Mouse (Mus musculus): ENCODE measurements at regions not wholly inside any gene's neighbourhood (a gene's known extent, or its start where the extent isn't known, plus 50 kb on each side); places are given as distances from the start of the nearest gene placed in this dataset.
"Not testable (repeated sequence)": the region's sequence is repeated elsewhere in the genome, so short reads cannot be mapped to it uniquely, and the experiment has no call there.

- Histone ChIP-seq H3K36me3 (ENCODE audit: control insufficient read depth, insufficient read depth, low read length) (no peaks in the 10 kb centered on the region), H3K27ac (ENCODE audit: insufficient read depth, low read depth, low read length) (no peak overlapping the region), H3K27me3 (replicated peaks; ENCODE audit: control insufficient read depth, insufficient read depth, low read length) (no peaks in the 10 kb centered on the region), H3K4me3 (ENCODE audit: insufficient read depth, low read depth, low read length) (no peak overlapping the region), H3K4me1 (ENCODE audit: control insufficient read depth, insufficient read depth, low read length) (no peaks in the 10 kb centered on the region)
- no peak for DNase-seq
- WGBS, result 77% methylated on average over 9 of the region's 9 CpGs
- TF ChIP-seq POLR2A (IDR thresholded peaks at IDR 0.05; ENCODE audit: low read depth, low read length) (no peak), CTCF (conservative IDR thresholded peaks at IDR 0.05; ENCODE audit: insufficient read depth, insufficient read length, low read depth, low read length) (no peak)
These were observed 77.0 kb upstream of the Lemd2 start for GRCm38 (mm10) chr17:27281241-27281640.

GRCm38 (mm10) chr17:27279491-27280288, 75.4 kb upstream of the Lemd2 start:
- not testable (repeated sequence) for H3K27me3 ChIP-seq (replicated peaks; ENCODE audit: control insufficient read depth, insufficient read depth, low read length); H3K4me1 ChIP-seq (ENCODE audit: control insufficient read depth, insufficient read depth, low read length); H3K36me3 ChIP-seq (ENCODE audit: control insufficient read depth, insufficient read depth, low read length); H3K4me3 ChIP-seq (ENCODE audit: insufficient read depth, low read depth, low read length); H3K27ac ChIP-seq (ENCODE audit: insufficient read depth, low read depth, low read length); DNase-seq
- 95% methylated on average over 17 of the region's 17 CpGs for WGBS

DNA sequence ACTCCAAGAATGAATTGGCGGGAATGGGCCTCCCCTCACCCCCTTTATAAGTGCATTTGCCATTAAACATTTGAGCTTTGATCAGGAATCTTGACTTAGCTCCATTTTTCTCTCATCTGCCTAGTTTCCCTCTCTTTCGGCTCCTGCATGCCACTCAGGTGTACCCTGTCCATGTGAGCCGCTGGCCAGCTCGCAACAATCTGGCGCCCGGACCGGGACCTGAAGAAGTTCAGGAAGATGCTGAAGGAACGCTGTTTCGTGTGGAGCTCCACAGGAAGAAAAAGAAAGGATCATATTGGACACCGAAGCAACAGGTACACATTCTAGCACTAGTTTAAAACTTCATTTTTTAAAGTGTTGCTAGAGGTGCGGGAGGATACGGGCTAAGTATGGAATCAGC, 73.5 kb upstream of the Lemd2 start:
- H3K36me3 ChIP-seq (ENCODE audit: control insufficient read depth, insufficient read depth, low read length); DNase-seq; H3K4me3 ChIP-seq (ENCODE audit: insufficient read depth, low read depth, low read length); H3K27me3 ChIP-seq (replicated peaks; ENCODE audit: control insufficient read depth, insufficient read depth, low read length); H3K4me1 ChIP-seq (ENCODE audit: control insufficient read depth, insufficient read depth, low read length); H3K27ac ChIP-seq (ENCODE audit: insufficient read depth, low read depth, low read length): not testable (repeated sequence)
- 96% methylated on average over 12 of the region's 12 CpGs for WGBS

GRCm38 (mm10) chr17:27271756-27272155, 67.5 kb upstream of the Lemd2 start:
- H3K27ac ChIP-seq (ENCODE audit: insufficient read depth, low read depth, low read length); H3K4me3 ChIP-seq (ENCODE audit: insufficient read depth, low read depth, low read length); H3K4me1 ChIP-seq (ENCODE audit: control insufficient read depth, insufficient read depth, low read length); H3K27me3 ChIP-seq (replicated peaks; ENCODE audit: control insufficient read depth, insufficient read depth, low read length); H3K36me3 ChIP-seq (ENCODE audit: control insufficient read depth, insufficient read depth, low read length); DNase-seq: not testable (repeated sequence)
- 92% methylated on average over 12 of the region's 12 CpGs for WGBS

DNA sequence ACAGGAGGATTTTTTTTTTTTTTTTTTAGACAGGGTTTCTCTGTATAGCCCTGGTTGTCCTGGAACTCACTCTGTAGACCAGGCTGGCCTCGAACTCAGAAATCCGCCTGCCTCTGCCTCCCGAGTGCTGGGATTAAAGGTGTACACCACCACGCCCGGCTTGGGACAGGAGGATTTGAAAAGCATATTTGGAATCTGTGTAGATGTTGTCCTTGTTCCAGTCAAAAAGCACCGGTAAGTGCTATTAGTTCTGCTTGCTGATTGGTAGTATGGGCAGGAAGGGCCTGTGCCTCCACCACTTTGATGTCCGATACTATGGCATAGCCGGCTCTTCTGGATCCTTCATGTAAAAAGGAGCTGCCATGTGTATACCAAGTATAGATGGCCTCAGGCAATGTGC, 66.5 kb upstream of the Lemd2 start:
- WGBS, result 92% methylated on average over 8 of the region's 8 CpGs
- DNase-seq; H3K4me1 ChIP-seq (ENCODE audit: control insufficient read depth, insufficient read depth, low read length): not testable (repeated sequence)

GRCm38 (mm10) chr17:27264607-27265006, 60.3 kb upstream of the Lemd2 start:
- H3K27ac ChIP-seq (ENCODE audit: insufficient read depth, low read depth, low read length); H3K36me3 ChIP-seq (ENCODE audit: control insufficient read depth, insufficient read depth, low read length); H3K4me3 ChIP-seq (ENCODE audit: insufficient read depth, low read depth, low read length); H3K4me1 ChIP-seq (ENCODE audit: control insufficient read depth, insufficient read depth, low read length); DNase-seq; H3K27me3 ChIP-seq (replicated peaks; ENCODE audit: control insufficient read depth, insufficient read depth, low read length): not testable (repeated sequence)
- 98% methylated on average over 8 of the region's 9 CpGs for WGBS

More for the DNA sequence above, 66.5 kb upstream of the Lemd2 start:
- not testable (repeated sequence) for H3K4me3 ChIP-seq (ENCODE audit: insufficient read depth, low read depth, low read length); H3K27ac ChIP-seq (ENCODE audit: insufficient read depth, low read depth, low read length); H3K36me3 ChIP-seq (ENCODE audit: control insufficient read depth, insufficient read depth, low read length); H3K27me3 ChIP-seq (replicated peaks; ENCODE audit: control insufficient read depth, insufficient read depth, low read length)

DNA sequence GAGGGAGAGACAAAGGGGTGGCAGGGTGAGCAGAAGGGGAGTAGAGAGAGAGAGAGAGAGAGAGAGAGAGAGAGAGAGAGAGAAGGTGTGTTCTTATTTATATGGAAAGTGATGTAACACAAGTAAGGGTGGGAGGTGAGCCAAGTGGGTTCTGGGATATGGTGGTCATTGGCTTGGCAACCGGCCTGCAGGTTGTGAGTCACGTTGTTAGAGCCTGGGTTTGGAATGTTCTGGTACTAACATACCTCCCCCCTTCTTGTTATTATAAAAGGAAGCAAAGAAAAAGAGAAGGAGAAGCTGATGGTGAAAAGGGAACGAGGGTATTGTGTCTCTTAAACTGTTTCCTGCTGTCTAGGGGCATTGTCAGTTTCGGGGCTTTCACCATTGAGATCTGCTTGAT, 58.3 kb upstream of the Lemd2 start:
- whole genome bisulfite sequencing, result 59% methylated on average over 4 of the region's 4 CpGs
- H3K4me1 ChIP-seq (ENCODE audit: control insufficient read depth, insufficient read depth, low read length), result no peaks in the 10 kb centered on the region

GRCm38 (mm10) chr17:27261981-27262380, 57.7 kb upstream of the Lemd2 start:
- Histone ChIP-seq H3K4me1 (ENCODE audit: control insufficient read depth, insufficient read depth, low read length) (no peaks in the 10 kb centered on the region), H3K27me3 (replicated peaks; ENCODE audit: control insufficient read depth, insufficient read depth, low read length) (no peaks in the 10 kb centered on the region; the same call in 1 of the 2 replicates), H3K27ac (ENCODE audit: insufficient read depth, low read depth, low read length) (no peak overlapping the region), H3K36me3 (ENCODE audit: control insufficient read depth, insufficient read depth, low read length) (no peaks in the 10 kb centered on the region), H3K4me3 (ENCODE audit: insufficient read depth, low read depth, low read length) (no peak overlapping the region)
- DNase-seq, result no peak
- TF ChIP-seq POLR2A (IDR thresholded peaks at IDR 0.05; ENCODE audit: low read depth, low read length), result no peak
- WGBS, result 90% methylated on average over 9 of the region's 9 CpGs

More for the DNA sequence above, 58.3 kb upstream of the Lemd2 start:
- no peaks in the 10 kb centered on the region; the same call in 1 of the 2 replicates for H3K27me3 ChIP-seq (replicated peaks; ENCODE audit: control insufficient read depth, insufficient read depth, low read length)
- DNase-seq, result no peak
- no peak for TF ChIP-seq CTCF (conservative IDR thresholded peaks at IDR 0.05; ENCODE audit: insufficient read depth, insufficient read length, low read depth, low read length)
- no peak for TF ChIP-seq POLR2A (IDR thresholded peaks at IDR 0.05; ENCODE audit: low read depth, low read length)
- H3K27ac ChIP-seq (ENCODE audit: insufficient read depth, low read depth, low read length), result no peak overlapping the region
- H3K36me3 ChIP-seq (ENCODE audit: control insufficient read depth, insufficient read depth, low read length), result no peaks in the 10 kb centered on the region
- H3K4me3 ChIP-seq (ENCODE audit: insufficient read depth, low read depth, low read length), result no peak overlapping the region

Data from kidney, adult 2 months (tissue).